Mouse (Mus musculus): ENCODE data around the gene Dao.

GRCm38 (mm10) chr5:114004573-114004972 is 1.1 kb downstream of the Dao start:
- TF ChIP-seq CTCF (IDR thresholded peaks at IDR 0.05; ENCODE audit: low read depth) (no peak), EP300 (optimal IDR thresholded peaks at IDR 0.05) (no peak)
